Mouse (Mus musculus) limb, embryonic 10.5 days (tissue): ENCODE measurements around the gene Fv1. TPM values are rescaled to one million over a fixed set of nuclear protein-coding genes. Genes with fewer than 3 reads are reported as not detected.
A peak's percentile ranks its signal among the peaks of the same experiment; 100 is the strongest.

Source experiments
- DNase-seq: peaks from one replicate; pipeline ENCODE4 v3.0.0-alpha.2; 2017; ENCODE audit warnings: low spot score
- H3K27ac ChIP-seq: fragments of 300-500 bp; sonication (generic); 2 replicates; pipeline ENCODE4 v1.5.1; 2016; ENCODE audit warnings: mild to moderate bottlenecking
- H3K27me3 ChIP-seq: fragments of 300-500 bp; sonication (generic); 2 replicates; pipeline ENCODE4 v1.6.1; 2016; ENCODE audit warnings: low read depth, mild to moderate bottlenecking; ENCODE audit not compliant: poor library complexity, severe bottlenecking
- H3K36me3 ChIP-seq: fragments of 300-500 bp; sonication (generic); 2 replicates; pipeline ENCODE4 v1.6.1; 2016; ENCODE audit warnings: mild to moderate bottlenecking, moderate library complexity
- H3K4me1 ChIP-seq: fragments of 300-500 bp; sonication (generic); 2 replicates; pipeline ENCODE4 v1.6.1; 2016
- H3K4me3 ChIP-seq: fragments of 300-500 bp; sonication (generic); 2 replicates; pipeline ENCODE4 v1.5.1; 2016; ENCODE audit warnings: mild to moderate bottlenecking, moderate library complexity
- H3K9me3 ChIP-seq: fragments of 300-500 bp; sonication (generic); replicated peaks from 2 replicates; pipeline ENCODE4 v1.6.1; 2016; ENCODE audit warnings: mild to moderate bottlenecking
- WGBS: fragments of 180-500 bp; shearing (Covaris S2); methylation state at CpG from one replicate; pipeline ENCODE4 v1.1.7; 2016; 5-methylcytosine and 5-hydroxymethylcytosine counted together
- polyA plus RNA-seq: library from polyadenylated mRNA; unstranded; fragments of >200 nt; fragmentation: Nextera tagmentation; extraction: Ambion mirVana; gene quantifications from 2 replicates; pipeline ENCODE4 v1.2.1, GENCODE M21; 2016

Gene Fv1
- polyA plus RNA-seq, 1 experiment from 2014 or later = 13.7 TPM

DNA sequence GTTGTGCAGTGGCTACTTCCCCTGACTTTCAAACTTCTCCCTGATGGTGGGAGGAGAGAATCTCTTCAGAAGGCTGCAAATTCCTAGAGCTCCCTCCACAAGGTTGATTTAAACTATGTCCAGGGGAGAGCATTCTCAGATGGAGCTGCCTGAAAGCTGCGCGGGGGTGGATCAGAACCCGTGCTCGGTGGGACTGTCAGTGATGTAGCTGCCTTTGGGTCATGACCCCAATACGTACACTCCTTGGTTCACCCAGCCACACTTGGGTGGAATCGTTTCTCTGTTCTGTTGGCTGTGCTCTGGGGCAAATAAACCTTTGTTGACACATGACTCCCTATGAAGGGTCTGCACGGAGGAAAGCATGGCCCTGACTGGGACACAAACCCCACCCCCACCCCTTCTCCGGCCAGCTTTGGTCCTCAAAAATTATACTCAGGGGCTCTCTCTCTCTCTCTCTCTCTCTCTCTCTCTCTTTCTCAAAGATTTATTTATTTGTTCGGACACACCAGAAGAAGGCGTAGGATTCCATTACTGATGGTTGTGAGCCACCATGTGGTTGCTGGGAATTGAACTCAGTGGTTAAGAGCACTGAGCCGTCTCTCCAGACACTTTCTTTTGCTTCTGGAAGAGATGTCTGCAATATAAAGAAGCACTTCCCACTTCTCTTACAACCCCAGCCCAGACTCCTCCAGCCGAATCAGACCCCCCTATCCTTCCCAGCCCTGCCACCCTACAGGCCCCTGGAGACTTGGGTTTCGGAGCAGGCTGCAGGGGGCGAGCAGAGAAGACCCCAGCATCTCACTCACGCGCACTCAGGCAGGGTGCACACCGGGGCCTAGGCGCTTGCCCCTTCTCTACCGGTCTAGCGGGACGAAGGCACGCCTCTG lies 973 bp upstream of the Fv1 start:
- Histone ChIP-seq H3K4me1 (peaks cover 23% of the 10 kb centered on the region), H3K36me3 (peaks cover 66% of the 10 kb centered on the region), H3K27ac (peak overlapping the region; percentile 89), H3K4me3 (peak overlapping the region; percentile 96), H3K27me3 (no peaks in the 10 kb centered on the region), H3K9me3 (no peaks in the 10 kb centered on the region)
- 8% methylated on average over 22 of the region's 22 CpGs for WGBS
- DNase-seq = no peak

DNA sequence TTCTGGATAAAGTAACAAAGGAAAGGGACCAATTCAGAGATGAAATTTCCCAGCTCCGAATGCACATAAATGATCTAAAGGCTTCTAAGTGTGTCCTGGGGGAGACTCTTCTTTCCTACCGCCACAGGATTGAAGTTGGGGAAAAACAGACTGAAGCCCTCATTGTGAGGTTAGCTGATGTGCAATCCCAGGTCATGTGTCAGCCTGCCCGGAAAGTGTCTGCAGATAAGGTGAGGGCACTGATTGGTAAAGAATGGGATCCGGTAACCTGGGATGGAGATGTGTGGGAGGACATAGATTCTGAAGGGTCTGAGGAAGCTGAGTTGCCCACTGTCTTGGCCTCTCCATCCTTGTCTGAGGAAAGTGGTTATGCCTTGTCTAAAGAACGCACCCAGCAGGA lies 459 bp downstream of the Fv1 start:
- Histone ChIP-seq H3K27ac (peak overlapping the region; percentile 89), H3K4me1 (peaks cover 23% of the 10 kb centered on the region), H3K4me3 (peak overlapping the region; percentile 96), H3K36me3 (peaks cover 67% of the 10 kb centered on the region), H3K9me3 (no peaks in the 10 kb centered on the region), H3K27me3 (no peaks in the 10 kb centered on the region)
- 23% methylated on average over 5 of the region's 5 CpGs for WGBS
- DNase-seq = peak; percentile 37

DNA sequence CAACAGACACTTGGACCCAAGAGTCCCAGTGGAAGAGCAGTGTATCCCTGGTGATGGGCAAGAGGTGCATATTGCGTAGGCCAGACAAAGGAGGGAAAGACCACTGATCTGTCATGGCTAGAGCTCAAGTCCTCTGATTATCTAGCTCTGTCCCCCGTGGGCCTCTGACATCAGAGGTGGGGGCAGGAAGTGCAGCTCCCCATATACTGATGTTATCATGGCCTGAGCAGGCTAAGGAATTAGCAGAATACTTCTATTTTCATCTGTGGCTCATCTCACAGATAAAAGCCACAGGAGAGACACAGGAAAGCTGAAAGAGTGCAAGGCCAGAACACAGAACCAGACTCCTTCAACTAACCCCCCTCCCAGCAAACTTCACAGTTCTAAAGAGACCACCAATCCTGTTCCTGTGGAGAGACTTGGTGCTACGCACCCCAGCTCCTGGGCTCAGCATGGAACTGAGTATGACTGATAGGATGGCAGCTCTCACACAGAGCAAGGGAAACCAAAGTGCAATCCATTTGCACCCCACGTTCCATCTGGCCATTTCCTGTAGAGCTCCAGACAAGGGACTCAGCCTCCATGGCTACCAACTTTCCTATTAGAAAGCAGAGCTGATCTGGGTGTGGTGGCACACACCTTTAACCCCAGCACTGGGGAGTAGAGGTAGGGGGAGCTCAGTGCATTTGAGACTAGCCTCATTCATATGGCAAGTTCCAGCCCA lies 7.2 kb downstream of the Fv1 start:
- H3K9me3 ChIP-seq = no peaks in the 10 kb centered on the region
- DNase-seq = no peak
- no peak overlapping the region for H3K4me3 ChIP-seq
- peaks cover 97% of the 10 kb centered on the region for H3K36me3 ChIP-seq
- WGBS = 91% methylated on average over 4 of the region's 4 CpGs
- H3K27me3 ChIP-seq = no peaks in the 10 kb centered on the region
- H3K27ac ChIP-seq = no peak overlapping the region
- H3K4me1 ChIP-seq = no peaks in the 10 kb centered on the region

DNA sequence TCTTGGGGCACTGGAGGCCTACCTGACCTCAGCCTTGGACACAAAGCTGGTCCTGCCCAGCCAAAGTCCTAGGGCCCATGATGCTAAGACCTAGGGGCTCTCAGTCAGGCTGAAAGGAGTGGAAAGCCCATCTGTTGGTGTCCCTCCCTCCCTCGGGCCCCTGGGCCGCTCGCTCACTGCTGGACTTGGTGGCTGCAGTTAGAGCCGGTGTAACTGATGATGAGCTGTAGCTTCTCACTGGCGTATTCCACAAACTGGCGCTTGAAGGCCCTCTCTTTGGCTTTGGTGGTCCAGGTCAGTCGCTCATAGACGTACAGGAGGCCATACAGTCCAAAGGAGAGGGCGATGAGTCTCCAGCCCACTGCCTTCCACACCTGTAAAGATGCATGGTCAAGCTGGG lies 9.8 kb downstream of the Fv1 start:
- no peak overlapping the region for H3K27ac ChIP-seq
- 96% methylated on average over 9 of the region's 9 CpGs for WGBS
- no peaks in the 10 kb centered on the region for H3K4me1 ChIP-seq
- DNase-seq = no peak
- no peak overlapping the region for H3K4me3 ChIP-seq
- no peaks in the 10 kb centered on the region for H3K9me3 ChIP-seq
- H3K36me3 ChIP-seq = peaks cover 97% of the 10 kb centered on the region
- no peaks in the 10 kb centered on the region for H3K27me3 ChIP-seq

DNA sequence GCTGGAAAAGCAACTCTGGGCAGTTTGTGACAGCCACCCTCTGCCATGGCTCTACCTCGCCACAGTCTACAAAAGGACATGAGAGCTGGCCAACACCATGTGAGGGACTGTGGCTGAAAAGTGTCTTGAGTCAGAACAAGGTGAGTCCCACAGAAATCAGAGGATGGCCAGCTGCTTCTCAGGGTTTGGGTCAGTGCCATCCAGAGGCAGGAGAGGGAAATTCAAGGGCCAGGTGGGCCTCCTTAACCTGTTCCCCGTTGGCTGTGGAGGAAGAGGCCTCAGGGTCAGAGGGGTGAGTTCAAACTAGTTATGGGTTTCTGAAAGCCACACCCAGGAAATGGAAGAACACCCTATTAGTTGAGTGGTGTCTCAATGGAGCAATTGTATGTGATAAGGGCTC lies 10.7 kb downstream of the Fv1 start:
- H3K4me1 ChIP-seq = no peaks in the 10 kb centered on the region
- DNase-seq = no peak
- H3K27me3 ChIP-seq = no peaks in the 10 kb centered on the region
- no peak overlapping the region for H3K4me3 ChIP-seq
- H3K27ac ChIP-seq = no peak overlapping the region
- 66% methylated on average over 2 of the region's 2 CpGs for WGBS
- H3K36me3 ChIP-seq = peaks cover 96% of the 10 kb centered on the region
- H3K9me3 ChIP-seq = no peaks in the 10 kb centered on the region

DNA sequence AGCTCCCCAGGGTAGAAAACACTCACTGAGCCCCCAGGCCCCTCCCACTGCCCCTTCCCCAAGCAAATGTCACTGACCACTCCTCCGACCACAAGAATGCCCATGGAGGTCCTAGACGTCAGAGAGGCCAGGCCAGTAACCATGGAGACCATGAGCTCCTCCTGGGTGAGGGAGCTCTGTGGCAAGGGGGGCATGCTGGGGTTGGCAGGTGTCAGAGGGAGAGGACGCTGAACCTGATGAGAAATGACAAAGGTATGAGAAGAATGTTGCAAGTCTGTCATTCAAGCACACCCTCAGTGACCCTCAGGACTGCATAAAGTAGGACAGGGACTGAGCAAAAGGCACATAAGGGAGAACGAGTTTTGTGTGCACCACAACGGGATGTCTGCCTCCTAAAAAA lies 11.1 kb downstream of the Fv1 start:
- Histone ChIP-seq H3K27ac (no peak overlapping the region), H3K4me1 (no peaks in the 10 kb centered on the region), H3K36me3 (peaks cover 96% of the 10 kb centered on the region), H3K9me3 (no peaks in the 10 kb centered on the region), H3K27me3 (no peaks in the 10 kb centered on the region), H3K4me3 (no peak overlapping the region)
- WGBS = 75% methylated on average over 5 of the region's 5 CpGs
- no peak for DNase-seq

DNA sequence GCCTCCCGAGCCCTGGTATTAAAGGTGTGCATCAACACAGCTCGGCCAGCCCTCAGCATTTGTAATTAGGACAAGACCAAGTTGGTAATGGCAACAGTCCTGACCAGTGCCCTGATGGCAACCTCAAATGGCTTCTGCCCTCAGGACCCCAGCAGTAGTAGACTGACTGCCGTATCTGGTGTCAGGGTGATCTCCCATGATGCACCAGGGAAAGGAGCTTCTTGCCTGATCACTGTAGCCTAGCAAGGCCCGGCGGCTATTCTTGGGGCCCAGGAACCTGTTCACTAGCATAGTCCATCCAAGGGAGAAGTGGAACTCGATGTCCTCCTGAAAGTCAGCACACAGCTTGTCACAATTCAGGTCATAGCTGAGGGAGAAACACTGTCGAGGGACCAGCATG lies 13.0 kb downstream of the Fv1 start:
- 93% methylated on average over 7 of the region's 7 CpGs for WGBS
- H3K4me1 ChIP-seq = no peaks in the 10 kb centered on the region

DNA sequence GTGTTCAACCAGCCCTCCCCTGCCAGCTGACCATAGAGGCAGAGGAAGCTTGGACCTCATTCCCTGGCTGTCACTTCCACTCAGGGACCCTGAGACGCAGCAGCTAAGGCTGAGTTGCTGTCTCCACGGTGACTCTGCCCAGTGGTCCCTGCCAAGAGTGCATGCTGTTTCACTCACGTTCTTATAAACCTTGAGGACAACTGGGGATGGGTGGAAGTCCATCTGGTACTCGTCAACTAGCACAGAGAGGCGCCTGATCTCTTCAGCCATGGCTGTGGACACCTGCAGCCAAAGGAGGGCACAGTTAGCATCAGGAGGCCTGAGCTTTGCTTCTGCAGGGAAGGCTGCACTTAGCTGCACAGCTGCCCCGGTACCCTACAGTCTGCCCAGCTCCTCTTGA lies 14.3 kb downstream of the Fv1 start:
- 88% methylated on average over 6 of the region's 6 CpGs for WGBS
- no peak overlapping the region for H3K4me3 ChIP-seq
- DNase-seq = no peak
- peaks cover 97% of the 10 kb centered on the region for H3K36me3 ChIP-seq
- H3K4me1 ChIP-seq = no peaks in the 10 kb centered on the region
- no peaks in the 10 kb centered on the region for H3K27me3 ChIP-seq
- H3K27ac ChIP-seq = no peak overlapping the region
- H3K9me3 ChIP-seq = no peaks in the 10 kb centered on the region

More for the DNA sequence above, 13.0 kb downstream of the Fv1 start:
- Histone ChIP-seq H3K36me3 (peaks cover 96% of the 10 kb centered on the region), H3K4me3 (no peak overlapping the region), H3K27me3 (no peaks in the 10 kb centered on the region), H3K9me3 (no peaks in the 10 kb centered on the region), H3K27ac (no peak overlapping the region)
- no peak for DNase-seq

DNA sequence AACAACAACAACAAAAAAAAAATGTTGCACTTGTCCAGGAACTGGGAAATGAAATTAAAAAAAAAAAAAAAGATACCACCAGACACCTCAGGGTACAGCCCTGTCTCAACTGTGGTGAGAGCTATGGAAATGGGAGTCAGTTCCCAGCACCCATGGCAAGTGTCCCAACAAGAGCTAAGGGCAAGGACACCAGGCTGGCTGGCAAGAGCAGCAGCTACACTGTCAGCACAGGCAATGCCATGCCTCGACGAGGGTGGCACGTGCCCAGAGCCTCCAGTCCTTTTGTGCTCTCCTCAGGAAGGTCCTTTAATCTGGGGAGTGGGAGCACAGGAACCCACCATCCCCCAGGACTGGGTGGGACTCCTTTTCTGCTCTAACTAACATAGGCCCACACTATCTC lies 15.4 kb downstream of the Fv1 start:
- Histone ChIP-seq H3K36me3 (peaks cover 97% of the 10 kb centered on the region), H3K4me1 (no peaks in the 10 kb centered on the region), H3K27me3 (no peaks in the 10 kb centered on the region), H3K27ac (no peak overlapping the region), H3K4me3 (no peak overlapping the region), H3K9me3 (no peaks in the 10 kb centered on the region)
- 90% methylated on average over 3 of the region's 3 CpGs for WGBS
- no peak for DNase-seq

DNA sequence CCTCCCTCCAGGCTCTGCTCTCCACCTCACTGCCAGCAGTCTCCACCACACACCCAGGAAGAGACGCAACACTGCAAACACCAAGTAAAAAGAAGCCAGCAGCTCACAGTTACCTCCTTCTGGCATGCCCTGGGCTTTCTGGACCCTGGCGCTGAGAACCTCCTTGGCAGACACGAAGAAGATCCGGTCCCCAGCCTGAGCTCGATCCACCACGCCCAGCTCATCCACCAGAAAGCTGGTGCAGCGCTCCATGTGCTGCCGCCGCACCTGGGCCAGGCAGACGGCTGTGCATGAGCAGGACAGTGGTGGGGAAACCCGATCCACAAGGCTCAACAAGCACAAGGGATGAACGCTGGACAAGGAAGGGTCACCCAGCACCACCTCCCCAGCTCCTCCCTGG lies 17.4 kb downstream of the Fv1 start:
- Histone ChIP-seq H3K9me3 (no peaks in the 10 kb centered on the region), H3K4me3 (no peak overlapping the region), H3K27ac (no peak overlapping the region), H3K4me1 (no peaks in the 10 kb centered on the region), H3K27me3 (no peaks in the 10 kb centered on the region), H3K36me3 (peaks cover 94% of the 10 kb centered on the region)
- DNase-seq = no peak
- WGBS = 93% methylated on average over 12 of the region's 12 CpGs

DNA sequence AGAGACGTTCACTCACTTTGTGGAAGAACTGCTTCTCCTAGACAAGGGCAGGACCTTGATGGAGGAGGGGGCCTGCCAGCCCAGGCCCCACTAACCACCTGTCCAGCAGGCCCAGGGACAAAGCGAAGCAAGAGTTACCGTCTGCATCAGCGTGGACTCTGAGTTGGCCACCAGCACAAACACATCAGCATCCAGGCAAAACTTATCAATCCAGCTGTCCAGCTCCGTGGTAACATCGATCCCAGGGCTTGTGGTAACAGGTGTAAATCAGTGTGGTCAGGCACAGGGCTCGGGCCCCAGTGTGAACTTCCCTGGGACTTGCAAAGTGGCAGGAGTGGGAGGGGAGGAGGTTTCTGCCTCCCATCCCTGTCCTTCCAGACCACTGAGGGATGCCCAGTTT lies 18.5 kb downstream of the Fv1 start:
- H3K36me3 ChIP-seq = peaks cover 94% of the 10 kb centered on the region
- no peaks in the 10 kb centered on the region for H3K9me3 ChIP-seq
- no peaks in the 10 kb centered on the region for H3K4me1 ChIP-seq
- WGBS = 88% methylated on average over 7 of the region's 7 CpGs
- no peak overlapping the region for H3K27ac ChIP-seq
- H3K4me3 ChIP-seq = no peak overlapping the region
- DNase-seq = no peak
- H3K27me3 ChIP-seq = no peaks in the 10 kb centered on the region

DNA sequence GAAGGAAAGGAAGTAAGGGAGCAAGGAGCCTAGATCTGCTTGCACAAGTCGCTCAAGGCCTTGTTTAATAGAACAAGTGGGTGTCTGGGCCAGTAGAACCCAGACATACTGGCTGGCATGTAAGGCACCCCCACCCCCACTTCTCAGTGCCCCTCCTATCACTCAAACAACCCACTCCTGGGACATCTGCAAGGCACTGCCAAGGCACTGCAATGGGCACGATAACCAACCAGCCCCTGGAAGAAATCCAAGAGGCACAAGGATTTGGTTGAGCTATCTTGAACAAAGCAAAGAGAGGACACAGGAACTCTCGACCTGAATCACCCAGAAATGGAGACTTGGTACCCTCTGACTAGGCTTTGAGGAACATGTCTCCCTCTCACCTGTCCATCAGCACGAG lies 19.5 kb downstream of the Fv1 start:
- Histone ChIP-seq H3K36me3 (peaks cover 94% of the 10 kb centered on the region), H3K4me3 (no peak overlapping the region), H3K27me3 (no peaks in the 10 kb centered on the region), H3K9me3 (no peaks in the 10 kb centered on the region), H3K4me1 (no peaks in the 10 kb centered on the region), H3K27ac (no peak overlapping the region)
- DNase-seq = no peak
- 92% methylated on average over 4 of the region's 4 CpGs for WGBS

DNA sequence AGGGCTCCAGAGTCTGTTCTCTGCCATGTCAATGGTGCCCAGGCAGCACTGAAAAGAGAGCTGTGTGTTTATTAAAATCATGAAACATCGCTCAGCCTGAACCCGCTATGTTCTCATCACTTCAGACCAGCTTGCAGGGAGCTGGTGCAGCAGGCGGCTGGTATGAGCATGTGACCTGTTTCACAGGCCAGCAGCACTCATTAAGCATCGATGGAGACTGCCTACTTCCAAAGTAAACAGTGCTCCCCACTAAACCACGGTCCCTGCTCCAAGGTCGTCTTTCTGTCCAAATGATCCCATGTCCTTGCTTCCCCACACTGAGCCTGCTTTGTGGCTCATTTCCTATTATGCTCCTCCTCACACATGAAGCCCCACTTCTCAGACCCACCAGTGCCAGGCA lies 21.6 kb downstream of the Fv1 start:
- Histone ChIP-seq H3K4me3 (no peak overlapping the region), H3K36me3 (peaks cover 94% of the 10 kb centered on the region), H3K27me3 (no peaks in the 10 kb centered on the region), H3K27ac (no peak overlapping the region), H3K4me1 (no peaks in the 10 kb centered on the region), H3K9me3 (no peaks in the 10 kb centered on the region)
- no peak for DNase-seq
- 95% methylated on average over 6 of the region's 6 CpGs for WGBS
